Mouse (Mus musculus): ENCODE data around the gene Zfp335.

DNA sequence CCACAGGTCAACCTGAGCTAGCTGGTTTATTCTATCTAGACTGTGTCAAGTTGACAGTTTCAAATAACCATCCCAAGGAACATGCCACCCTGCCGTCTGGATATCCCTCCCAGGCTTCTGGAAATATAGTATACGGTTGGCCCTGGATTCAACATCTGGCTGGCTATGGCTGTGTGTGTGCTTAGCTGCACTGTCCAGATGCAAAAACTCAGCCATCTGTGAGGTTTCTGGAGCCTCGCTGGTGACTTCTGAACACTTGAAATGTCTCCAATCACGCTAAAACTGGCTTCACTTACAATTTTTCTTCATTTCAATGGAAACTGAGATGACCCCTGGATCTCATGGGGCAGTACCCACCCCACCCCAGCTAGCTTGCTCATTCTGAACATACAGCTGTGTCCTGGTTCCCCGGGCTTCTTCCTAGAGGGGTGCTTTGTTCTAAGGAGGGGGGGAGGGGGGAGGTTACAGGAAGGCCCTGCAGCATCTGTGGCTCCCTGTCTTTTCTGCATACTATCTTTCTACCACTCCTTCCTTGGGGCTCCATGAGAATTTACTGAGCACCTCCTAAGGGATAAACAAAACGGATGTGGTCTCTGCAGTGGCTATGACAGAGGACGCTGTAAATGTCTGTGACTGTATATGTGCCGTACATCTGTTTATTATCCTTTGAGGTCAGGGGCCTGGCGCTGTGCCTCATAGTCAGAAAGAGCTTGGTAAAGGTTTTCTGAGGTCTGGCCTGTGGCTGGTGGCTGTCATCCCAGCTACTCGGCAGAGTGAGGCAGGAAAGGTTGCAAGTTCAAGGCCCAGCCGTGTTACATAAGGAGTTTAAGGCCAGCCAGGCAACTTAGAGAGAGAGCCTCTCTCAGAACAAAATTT is 19.4 kb upstream of the Zfp335 start:
- no peak for TF ChIP-seq CTCF (IDR thresholded peaks at IDR 0.05; ENCODE audit: low read depth, low read length)
- TF ChIP-seq POLR2A (IDR thresholded peaks at IDR 0.05; ENCODE audit: extremely low read depth, insufficient read depth, low read length), result no peak

Measured in liver, adult 2 months (tissue).